Mouse (Mus musculus) heart, embryonic 14.5 days (tissue): ENCODE results near the gene P3h2. TPM values are rescaled to one million over a fixed set of nuclear protein-coding genes. Genes with fewer than 3 reads are reported as not detected.

ENCODE experiments used
- ATAC-seq: fragments of 200-750 bp; cut with Nextera tagmentation; 2 replicates; pipeline ENCODE4 v1.8.0; 2017; ENCODE audit warnings: low read depth, moderate TSS enrichment; ENCODE audit not compliant: insufficient number of reproducible peaks, insufficient read depth, low FRiP score
- H3K27ac ChIP-seq, 2 experiments: fragments of 200-500 bp in 1 of 2; fragments of 300-500 bp in 1 of 2; sonication (generic) in 1 of 2; replicated peaks in 1 of 2; 2 replicates each; pipeline ENCODE4 v1.5.1; 2012 to 2014; ENCODE audit warnings: low read depth in 2 of 2, low read length in 2 of 2, control low read depth in 1 of 2, mild to moderate bottlenecking in 1 of 2, mixed read lengths in 1 of 2; ENCODE audit not compliant: control insufficient read depth in 1 of 2, insufficient read depth in 1 of 2
- H3K27me3 ChIP-seq: fragments of 300-500 bp; sonication (generic); 2 replicates; pipeline ENCODE4 v1.6.1; 2014; ENCODE audit warnings: mild to moderate bottlenecking, low read length, control low read depth; ENCODE audit not compliant: control insufficient read depth, insufficient read depth
- H3K36me3 ChIP-seq: fragments of 300-500 bp; sonication (generic); 2 replicates; pipeline ENCODE4 v1.6.1; 2014; ENCODE audit warnings: mild to moderate bottlenecking, control low read depth, low read length, mixed read lengths; ENCODE audit not compliant: control insufficient read depth, insufficient read depth
- H3K4me1 ChIP-seq, 2 experiments: fragments of 200-500 bp in 1 of 2; fragments of 300-500 bp in 1 of 2; sonication (generic) in 1 of 2; 2 replicates each; pipeline ENCODE4 v1.6.1; 2012 to 2014; ENCODE audit warnings: low read length in 2 of 2, control low read depth in 1 of 2, mixed read lengths in 1 of 2; ENCODE audit not compliant: control insufficient read depth in 2 of 2, insufficient read depth in 2 of 2
- H3K4me2 ChIP-seq: fragments of 300-500 bp; sonication (generic); 2 replicates; pipeline ENCODE4 v1.6.1; 2014; ENCODE audit warnings: mild to moderate bottlenecking, low read length
- H3K4me3 ChIP-seq, 2 experiments: fragments of 200-500 bp in 1 of 2; fragments of 300-500 bp in 1 of 2; sonication (generic) in 1 of 2; 2 replicates each; pipeline ENCODE4 v1.5.1; 2012 to 2014; ENCODE audit warnings: low read length in 2 of 2, mild to moderate bottlenecking in 2 of 2, control low read depth in 1 of 2, low read depth in 1 of 2, moderate library complexity in 1 of 2; ENCODE audit not compliant: control insufficient read depth in 1 of 2, insufficient read depth in 1 of 2
- H3K9ac ChIP-seq: fragments of 300-500 bp; sonication (generic); 2 replicates; pipeline ENCODE4 v1.6.1; 2014; ENCODE audit warnings: mild to moderate bottlenecking, low read length
- H3K9me3 ChIP-seq: fragments of 300-500 bp; sonication (generic); 2 replicates; pipeline ENCODE4 v1.6.1; 2016; ENCODE audit warnings: low read length, control low read depth; ENCODE audit not compliant: control insufficient read depth
- WGBS: fragments of 180-500 bp; shearing (Covaris S2); extraction: QIAGEN DNeasy Blood & Tissue Kit; methylation state at CpG from one replicate; pipeline ENCODE4 v1.1.7; 2014; 5-methylcytosine and 5-hydroxymethylcytosine counted together
- polyA plus RNA-seq: library from polyadenylated mRNA; unstranded; fragments of >200 nt; fragmentation: Nextera tagmentation; extraction: Ambion mirVana; gene quantifications from 2 replicates; pipeline ENCODE4 v1.2.1, GENCODE M21; 2014

The P3h2 gene
- polyA plus RNA-seq, 1 experiment from 2014 or later: 9.5 TPM

GRCm38 (mm10) chr16:25948067-25948466 is 157.5 kb downstream of the P3h2 start:
- no peaks in the 10 kb centered on the region for H3K36me3 ChIP-seq
- H3K9ac ChIP-seq: no peak overlapping the region
- no peak overlapping the region for H3K27ac ChIP-seq
- peaks cover 10 to 12% of the 10 kb centered on the region in 2 experiments for H3K4me1 ChIP-seq
- no peaks in the 10 kb centered on the region for H3K27me3 ChIP-seq
- no peaks in the 10 kb centered on the region for H3K9me3 ChIP-seq
- ATAC-seq: no peak
- H3K4me3 ChIP-seq: no peak overlapping the region
- 86% methylated on average over 1 of the region's 1 CpGs for WGBS
- H3K4me2 ChIP-seq: no peak overlapping the region

GRCm38 (mm10) chr16:25945151-25945955 is 160.2 kb downstream of the P3h2 start:
- no peak for ATAC-seq
- Histone ChIP-seq H3K4me3 (no peak overlapping the region; a peak in 1 of 4 replicates), H3K36me3 (no peaks in the 10 kb centered on the region), H3K9ac (no peak overlapping the region), H3K27me3 (no peaks in the 10 kb centered on the region), H3K4me2 (peak overlapping the region; percentile 51), H3K27ac (no peak overlapping the region), H3K4me1 (peaks cover 12 to 24% of the 10 kb centered on the region in 2 experiments), H3K9me3 (no peaks in the 10 kb centered on the region)
- 14% methylated on average over 12 of the region's 12 CpGs for WGBS

GRCm38 (mm10) chr16:25942261-25942660 is 163.3 kb downstream of the P3h2 start:
- Histone ChIP-seq H3K27ac (no peak overlapping the region), H3K27me3 (no peaks in the 10 kb centered on the region), H3K9ac (no peak overlapping the region), H3K4me2 (no peak overlapping the region), H3K9me3 (no peaks in the 10 kb centered on the region), H3K4me1 (peaks cover 12 to 24% of the 10 kb centered on the region in 2 experiments), H3K36me3 (no peaks in the 10 kb centered on the region), H3K4me3 (no peak overlapping the region)
- no peak for ATAC-seq
- WGBS: 74% methylated on average over 4 of the region's 4 CpGs

DNA sequence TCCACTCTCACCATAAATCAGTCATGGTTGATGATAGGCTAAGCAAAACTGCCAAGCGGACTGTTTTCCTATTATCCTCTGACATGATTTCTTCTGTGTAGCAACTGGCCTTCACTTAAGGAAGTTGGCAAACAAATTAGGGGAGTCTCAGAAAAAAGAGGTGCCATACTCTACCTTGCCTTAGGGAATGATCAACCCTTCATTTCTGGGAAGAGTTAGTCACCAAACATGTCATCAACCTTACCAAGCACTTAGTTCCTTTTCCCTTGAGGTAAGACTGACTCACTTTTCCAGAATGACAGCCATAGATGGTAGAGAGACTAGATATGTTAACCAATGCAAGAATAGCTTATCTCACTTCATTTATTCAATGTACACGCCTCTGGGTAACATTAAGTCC is 171.4 kb downstream of the P3h2 start:
- Histone ChIP-seq H3K27ac (no peak overlapping the region), H3K9ac (no peak overlapping the region), H3K4me3 (no peak overlapping the region), H3K27me3 (no peaks in the 10 kb centered on the region), H3K9me3 (no peaks in the 10 kb centered on the region), H3K36me3 (no peaks in the 10 kb centered on the region), H3K4me1 (no peaks in the 10 kb centered on the region), H3K4me2 (no peak overlapping the region)
- ATAC-seq: no peak
- WGBS: 74% methylated on average over 2 of the region's 2 CpGs

DNA sequence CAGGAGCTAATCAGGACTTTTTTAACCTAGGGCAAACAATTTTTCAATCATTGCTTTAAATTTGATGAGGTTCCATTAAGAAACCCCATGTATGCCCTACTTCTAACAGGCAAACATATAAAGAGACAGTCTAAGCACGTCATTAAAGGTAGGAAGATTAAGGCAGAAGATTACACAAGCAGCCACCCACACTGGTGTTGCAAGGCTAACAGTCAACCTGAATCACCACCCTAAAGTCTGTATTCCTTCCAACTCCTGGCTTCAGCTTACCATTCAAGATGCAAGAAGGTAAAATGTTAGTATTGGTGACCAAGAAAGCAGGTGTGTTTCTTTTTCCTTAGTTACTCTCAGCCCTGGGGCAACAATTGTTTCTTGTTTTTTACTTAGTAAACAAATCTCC is 193.4 kb downstream of the P3h2 start:
- Histone ChIP-seq H3K4me2 (no peak overlapping the region), H3K36me3 (no peaks in the 10 kb centered on the region), H3K9me3 (no peaks in the 10 kb centered on the region), H3K27ac (no peak overlapping the region), H3K4me1 (no peaks in the 10 kb centered on the region), H3K27me3 (no peaks in the 10 kb centered on the region), H3K4me3 (no peak overlapping the region), H3K9ac (no peak overlapping the region)
- no peak for ATAC-seq
- WGBS: 64% methylated on average over 1 of the region's 1 CpGs
